Mouse (Mus musculus) Muller cell, postnatal 12 days (primary cell): ENCODE measurements around the gene Itpkb.

Experiments used
- DNase-seq: peaks from one replicate; pipeline ENCODE4 v3.0.0-alpha.2; 2015; ENCODE audit errors: inconsistent ontology term

Gene Itpkb

DNA sequence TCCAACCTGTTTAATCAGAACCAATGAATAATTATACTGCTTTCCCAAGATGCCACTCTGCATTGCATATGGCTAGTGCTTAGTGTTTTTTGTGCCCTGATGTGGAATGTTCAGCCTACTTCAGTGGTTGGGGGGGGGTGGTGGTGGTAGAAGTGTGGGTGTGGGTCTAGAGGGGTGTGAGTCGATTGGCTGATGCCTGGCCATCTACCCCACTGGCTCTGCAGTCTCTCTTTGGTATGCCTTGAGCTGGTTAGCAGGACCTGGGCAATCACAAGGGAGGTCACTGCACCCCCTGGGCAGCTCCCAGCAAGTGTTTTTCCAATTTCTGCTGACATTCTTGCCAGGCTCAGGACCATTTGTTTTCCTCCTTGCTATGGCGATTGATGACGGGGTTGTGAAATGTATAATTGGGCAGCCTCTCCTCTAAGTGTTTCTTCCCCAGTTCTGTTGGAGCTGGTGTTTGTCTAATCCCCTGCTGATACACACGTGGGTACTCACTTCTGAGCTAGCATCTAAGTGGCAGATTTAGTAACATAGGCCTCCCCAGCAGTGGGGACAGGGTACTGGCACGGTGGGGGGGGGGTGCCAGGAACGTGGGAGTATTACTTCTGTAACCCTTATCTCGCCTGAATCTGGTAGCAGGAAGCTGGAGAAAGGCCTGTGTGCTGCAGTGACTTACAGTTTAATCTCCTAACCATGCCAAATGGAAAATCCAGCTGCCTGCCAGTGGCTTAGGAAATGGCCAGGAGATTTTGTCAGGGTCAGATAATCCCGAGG lies 13.3 kb downstream of the Itpkb start:
- peak; percentile 36 for DNase-seq

DNA sequence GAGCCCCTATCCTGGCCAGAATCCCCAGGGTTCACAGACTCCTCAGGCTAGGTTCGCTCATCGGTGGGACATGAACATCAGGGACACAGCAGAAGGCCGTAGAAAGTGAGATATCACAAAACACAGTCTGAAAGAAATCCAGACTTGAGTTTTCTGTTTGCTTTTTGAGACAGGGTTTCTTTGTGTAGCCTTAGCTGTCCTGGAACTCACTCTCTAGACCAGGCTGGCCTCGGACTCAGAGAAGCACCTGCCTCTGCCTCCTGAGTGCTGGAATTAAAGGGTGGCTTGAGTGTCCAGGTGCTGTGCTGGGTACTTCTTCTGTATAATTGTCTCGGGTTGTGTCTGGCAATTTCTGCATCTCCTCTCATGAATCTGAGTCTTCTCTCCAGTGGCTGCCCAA lies 14.8 kb downstream of the Itpkb start:
- DNase-seq: no peak

DNA sequence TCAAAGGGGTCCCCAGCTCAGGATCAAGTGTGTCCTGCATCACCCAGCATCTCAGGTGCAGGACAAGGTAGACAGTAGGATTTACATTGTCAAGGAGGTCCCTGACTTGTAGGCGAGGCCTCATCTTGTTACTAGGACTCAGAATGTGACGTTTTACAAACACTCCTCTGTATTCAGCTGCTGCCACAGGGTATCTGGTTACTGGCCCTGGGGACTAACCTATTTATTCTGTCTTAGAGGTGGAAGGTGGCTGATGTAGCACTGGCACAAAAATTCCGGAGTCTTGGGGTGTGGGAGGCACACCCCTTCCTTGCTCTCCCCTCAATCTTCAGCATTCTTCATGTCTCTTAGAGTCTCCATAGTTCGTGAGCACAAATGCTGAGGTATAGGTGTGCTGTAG lies 16.8 kb downstream of the Itpkb start:
- no peak for DNase-seq

DNA sequence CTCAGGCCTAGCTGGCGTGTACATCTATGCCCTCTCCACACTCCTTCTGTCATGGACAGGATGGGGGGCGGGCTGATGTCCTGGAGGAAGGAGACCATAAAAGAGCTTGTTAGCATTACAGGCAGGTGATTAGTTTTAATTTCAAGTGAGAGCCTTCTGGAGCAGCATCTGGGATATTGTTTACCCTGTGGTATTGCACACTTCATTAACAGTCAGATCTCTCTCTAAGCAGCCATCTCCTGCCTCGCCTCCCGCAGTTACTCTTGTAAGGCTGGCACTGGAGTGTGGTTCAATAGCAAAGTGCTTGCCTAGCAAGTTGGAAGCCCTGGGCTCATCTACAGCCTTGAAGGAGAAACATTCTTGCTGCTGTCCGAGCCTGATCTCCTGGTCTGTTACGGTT lies 17.6 kb downstream of the Itpkb start:
- DNase-seq: no peak

DNA sequence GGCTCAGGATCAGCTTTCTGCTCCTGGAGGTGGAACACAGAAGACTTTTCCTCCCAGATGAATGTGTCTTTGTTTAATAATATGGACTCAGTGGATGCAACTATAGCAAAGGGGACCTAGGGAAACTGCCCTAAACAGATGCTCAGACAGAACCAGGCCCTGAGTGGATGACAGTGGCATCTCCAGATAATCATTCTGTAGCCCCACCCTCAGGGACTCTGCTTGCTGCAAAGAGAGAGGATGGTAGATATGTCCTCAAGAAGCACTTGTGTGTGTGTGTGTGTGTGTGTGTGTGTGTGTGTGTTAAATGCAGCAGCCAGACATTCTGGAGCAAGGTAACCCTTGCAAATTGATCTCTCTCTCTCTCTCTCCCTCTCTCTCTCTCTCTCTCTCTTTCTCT lies 18.8 kb downstream of the Itpkb start:
- no peak for DNase-seq

DNA sequence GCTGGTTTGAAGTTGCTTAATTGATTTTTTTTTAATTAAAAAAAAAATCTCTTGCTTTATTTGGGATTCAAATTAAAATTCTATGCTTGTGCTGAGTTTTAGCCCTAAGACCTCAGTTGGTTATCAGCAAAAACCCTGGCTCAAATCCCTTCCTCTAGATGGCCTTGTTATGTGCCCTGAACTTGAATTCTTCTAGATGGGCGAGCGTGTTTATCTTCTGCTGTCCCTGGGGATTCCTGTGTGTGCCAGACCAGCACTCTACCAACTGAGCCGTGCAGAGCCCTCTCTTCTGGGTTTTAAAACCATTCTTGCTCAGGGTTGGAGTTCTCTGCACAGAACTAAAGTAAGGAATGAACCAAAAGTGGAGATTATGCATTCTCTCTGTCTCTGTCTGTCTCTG lies 22.0 kb downstream of the Itpkb start:
- no peak for DNase-seq

DNA sequence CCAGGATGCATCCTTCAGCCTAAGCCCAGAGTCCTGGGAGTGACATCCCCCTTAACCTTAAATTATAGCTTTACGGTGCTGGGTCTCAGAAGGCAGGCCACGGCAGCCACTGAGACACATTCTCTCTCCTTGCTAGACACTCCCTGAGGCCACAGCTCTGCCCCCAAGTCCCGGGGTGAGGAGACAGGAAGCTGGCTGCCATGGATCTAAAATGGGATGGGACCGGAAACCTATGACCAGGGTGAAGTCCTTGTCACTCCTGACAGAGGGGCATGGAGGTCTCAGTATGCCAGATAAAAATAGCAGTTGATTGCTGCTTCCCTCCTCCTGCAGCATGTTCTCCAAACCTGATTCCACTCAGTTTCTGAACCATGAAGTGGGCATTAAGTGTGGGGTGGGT lies 23.8 kb downstream of the Itpkb start:
- DNase-seq: no peak

DNA sequence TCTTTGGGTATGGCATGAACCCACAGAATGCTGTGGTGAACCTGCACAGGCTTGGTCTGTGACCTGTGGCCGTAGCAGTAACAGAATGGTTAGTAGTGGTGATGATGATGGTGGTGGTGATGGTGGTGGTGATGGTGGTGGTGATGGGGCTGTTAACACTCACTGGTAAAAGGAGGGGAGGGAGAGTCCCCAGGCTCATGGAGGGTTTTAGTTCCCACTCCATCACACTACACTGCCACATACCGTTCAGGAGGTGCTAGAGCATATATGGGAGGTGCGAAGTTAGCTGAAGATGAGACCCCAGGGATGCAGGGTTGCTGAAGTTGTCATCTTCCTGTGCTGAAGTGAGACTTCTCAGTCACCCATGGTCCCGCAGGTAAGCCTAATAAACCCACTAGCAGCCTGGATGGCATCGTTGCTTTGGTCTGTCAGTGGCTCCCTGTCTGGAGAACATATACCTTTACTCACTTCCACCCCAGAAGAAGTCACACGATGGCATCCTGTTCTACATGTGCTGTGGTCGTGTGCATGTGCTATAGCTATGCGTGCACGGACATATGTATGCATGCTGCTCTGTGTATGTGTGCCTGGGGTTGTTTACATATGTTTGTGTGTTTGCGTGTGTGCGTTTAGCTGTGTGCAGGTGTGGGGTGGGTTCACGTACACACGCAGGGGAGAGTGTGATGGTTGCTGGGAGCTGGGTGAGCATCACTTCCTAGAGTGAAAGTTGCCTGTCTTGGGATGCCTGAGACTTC lies 24.9 kb downstream of the Itpkb start:
- no peak for DNase-seq

DNA sequence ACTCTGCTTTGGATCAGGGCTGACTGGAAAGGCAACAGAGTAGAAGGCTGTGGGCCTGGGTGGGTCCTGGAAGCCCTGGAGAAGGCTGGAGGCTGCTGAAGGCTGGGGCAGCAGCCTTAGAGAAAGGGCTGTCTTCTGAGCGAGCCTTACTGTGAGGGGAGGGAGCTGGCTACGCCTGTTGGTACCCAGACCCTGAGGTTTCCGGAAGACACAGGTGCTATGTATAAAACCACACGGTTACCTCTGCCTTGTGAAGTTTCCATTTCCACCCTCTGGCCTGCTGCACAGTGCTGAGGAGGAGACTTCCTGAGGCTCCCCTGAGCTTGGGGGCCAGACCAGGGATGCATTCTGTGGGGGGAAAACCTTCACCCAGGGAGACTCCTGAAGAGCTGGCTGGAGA lies 25.9 kb downstream of the Itpkb start:
- no peak for DNase-seq

DNA sequence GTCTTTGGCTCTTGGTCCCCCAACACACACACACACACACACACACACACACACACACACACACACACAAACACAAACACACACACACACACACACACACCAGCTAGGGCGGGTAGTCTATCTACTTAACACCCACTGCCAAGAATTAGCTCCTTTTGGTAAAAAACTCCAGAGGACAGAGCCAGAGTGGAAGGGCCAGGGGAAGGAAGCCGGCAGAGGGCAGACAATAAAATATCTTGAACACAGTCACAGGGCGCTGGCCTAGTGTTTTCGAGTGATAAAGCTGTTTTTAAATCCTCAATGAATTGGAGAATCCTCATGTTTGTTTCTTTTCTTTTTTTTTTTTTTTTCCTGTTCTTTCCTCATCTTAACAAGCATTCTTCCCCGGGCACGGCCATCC lies 26.6 kb downstream of the Itpkb start:
- no peak for DNase-seq

DNA sequence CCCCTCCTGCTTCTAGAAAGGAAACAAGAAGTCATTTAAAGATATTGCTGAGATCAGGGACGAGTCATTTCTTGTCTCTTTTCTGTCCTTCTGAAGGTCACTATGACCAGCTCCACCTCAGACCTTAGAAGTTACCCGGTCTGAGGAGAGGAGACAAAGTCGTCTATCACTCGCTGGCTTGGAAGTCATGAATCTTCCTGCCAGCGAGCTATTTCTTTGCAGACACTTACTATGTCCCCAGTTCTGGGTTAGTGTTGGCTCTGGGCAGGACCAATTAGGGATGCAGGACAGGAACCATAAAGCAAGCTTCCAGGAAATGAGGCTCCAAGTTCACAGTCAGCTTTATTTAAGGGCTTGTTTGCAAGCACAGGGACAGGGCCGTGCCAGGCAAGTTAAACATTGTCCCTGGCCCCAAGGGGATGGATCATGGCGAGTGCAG lies 27.6 kb downstream of the Itpkb start:
- DNase-seq: no peak

DNA sequence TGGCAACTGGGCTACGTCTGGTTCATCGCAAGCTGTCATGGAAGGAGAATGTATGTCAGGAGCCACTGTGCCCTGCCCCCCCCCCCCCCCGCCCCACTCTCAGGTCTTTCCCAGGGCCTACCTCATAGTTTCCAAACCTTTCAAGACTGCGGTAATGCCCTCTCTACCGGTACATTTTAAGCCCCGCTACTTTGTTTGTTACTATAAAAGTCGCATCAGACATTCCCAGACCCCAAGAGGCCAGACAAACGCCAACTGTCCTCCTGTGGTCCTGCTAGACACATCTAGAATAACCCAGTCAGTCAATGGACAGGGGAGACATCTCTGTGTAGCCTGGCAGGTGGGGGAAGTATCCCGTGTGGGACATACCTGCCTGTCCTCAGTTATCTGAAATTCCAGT lies 28.2 kb downstream of the Itpkb start:
- DNase-seq: no peak

DNA sequence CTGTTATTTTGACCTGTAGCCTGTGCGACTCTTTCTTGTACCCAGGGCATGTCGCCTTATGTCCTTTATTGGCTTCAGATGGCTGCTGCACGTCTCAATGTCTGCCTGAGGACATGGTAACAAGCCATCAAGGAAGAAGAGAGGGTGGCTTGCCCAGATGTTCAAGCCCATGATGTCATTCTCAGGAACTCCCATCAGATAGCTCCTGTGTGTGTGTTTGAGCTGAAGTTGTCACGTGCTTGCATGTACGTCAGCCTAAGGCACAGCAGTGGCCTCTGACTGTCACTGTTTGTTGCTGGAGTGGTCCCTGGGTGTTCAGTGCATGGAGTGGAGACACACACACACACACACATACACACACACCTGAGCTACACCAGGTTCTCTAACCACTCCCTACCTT lies 29.0 kb downstream of the Itpkb start:
- no peak for DNase-seq

DNA sequence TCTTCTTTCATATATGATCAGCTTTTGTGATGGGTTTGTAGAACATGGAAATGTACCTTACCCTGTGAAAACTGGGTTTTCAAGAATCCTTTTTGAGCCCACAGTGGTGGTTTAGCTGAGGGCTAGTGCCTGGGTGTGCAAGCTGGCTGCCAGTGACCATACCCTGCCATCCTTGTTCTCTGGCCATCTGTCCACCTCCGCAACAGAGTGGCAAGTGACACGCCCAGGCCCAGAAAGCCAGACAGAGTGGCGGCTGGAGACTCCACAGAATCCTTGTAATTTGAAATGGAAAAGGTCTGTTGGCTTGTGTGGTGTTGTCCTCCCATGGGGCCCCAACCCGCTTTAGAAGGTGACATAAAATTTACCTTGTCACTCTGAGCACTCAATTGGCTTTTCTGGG lies 31.9 kb downstream of the Itpkb start:
- no peak for DNase-seq

DNA sequence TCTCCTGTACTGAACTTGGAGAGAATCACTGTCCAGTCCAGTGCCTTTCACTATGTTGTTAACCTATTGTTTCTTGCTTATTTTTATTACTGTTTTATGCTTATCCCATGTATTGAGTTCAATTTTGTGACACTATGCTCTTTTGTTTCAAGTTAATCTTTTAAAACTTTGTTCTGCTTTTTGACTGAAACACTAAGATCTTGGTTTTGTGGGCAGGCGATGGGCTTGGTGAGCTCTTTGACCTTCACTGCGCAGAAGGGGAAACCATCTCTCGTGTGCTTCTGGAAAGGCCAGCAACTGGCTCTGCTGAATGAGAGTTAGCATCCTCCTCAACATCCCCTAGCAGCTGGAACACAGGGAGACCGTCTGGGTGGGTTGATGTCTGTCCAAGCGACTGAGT lies 32.6 kb downstream of the Itpkb start:
- no peak for DNase-seq

DNA sequence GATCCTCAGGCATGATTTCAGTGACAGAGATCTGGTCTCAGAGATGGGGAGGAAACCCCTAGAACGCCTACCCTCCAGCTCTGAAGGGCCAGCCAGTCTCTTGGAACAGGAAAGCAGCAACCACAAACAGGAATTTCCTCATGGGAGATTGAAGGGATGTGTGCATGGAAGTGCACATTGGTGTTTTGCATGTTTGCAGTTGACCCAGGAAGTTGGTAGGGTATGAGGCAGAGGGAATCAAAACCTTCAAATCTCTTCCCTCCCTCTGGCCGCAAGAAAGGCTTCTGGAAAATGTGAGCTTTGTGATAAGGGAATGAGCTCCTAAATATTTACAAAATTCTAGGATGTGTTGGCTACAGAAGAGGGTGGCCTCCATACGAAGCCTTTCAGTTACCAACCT lies 33.0 kb downstream of the Itpkb start:
- no peak for DNase-seq

DNA sequence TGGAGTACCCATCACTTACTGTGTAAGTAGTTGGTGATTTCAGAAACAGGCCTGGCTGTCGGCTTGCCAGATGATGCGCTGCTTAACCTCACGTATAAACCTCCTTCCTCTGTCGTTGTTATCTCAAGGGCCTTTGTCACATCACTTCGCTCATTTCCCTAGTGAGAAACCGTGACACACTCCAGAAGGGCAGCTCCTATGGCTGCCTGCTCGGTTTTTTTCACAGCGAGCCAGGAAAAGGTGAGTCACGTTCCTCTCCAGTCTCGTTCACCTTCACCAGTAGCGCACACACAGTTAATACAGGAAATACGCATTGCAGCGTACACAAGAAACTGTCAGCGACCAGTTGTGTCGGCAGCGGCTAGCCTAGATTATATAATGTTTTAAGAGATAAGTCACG lies 33.7 kb downstream of the Itpkb start:
- DNase-seq: no peak

DNA sequence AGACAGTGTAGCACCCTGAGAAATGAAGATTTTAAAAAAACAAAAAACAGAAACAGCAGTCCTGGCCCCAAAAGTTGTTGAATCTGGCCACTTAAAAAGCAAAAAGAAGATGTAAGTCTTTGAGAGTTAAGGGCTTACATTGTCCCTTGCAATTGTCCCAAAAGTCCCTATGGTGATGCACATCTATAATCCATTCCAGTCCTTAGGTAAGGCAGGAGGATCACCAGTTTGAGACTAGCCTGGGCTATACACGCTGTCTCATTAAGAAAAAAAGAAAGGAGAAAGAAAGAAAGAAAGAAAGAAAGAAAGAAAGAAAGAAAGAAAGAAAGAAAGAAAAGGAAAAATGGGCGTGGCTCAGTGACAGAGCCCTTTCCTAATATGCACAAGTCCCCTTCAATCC lies 34.4 kb downstream of the Itpkb start:
- DNase-seq: no peak

DNA sequence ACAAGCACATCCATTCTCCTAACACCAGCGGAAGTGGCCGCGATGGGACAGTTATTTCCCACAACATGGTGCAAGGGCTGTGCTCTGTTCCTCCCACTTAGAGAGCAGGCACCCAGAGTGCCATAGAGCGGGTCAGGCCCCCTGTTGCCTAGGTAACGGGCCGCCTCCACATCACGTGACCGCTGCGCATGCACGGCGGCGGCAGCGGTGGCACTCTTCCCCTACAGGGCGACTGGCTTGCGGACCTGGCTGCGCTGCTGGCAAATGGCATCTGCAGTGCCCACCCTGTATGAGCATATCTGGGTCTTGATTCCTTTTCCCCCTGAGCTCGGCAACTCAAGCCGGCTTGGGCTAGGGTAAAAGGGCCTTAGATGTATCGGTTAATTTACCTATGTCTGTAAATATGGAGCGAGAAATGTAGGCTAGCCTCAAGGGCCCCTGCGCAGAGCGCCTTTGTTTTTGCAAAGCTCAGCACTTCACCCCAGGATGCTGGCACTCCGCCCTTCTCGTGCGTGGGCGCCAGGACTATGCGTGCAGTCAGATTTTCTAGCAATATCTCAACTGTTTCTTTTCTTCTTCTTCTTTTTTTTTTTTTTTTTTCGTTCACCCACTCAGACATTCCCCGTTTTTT lies 35.0 kb downstream of the Itpkb start:
- DNase-seq: peak; percentile 93

DNA sequence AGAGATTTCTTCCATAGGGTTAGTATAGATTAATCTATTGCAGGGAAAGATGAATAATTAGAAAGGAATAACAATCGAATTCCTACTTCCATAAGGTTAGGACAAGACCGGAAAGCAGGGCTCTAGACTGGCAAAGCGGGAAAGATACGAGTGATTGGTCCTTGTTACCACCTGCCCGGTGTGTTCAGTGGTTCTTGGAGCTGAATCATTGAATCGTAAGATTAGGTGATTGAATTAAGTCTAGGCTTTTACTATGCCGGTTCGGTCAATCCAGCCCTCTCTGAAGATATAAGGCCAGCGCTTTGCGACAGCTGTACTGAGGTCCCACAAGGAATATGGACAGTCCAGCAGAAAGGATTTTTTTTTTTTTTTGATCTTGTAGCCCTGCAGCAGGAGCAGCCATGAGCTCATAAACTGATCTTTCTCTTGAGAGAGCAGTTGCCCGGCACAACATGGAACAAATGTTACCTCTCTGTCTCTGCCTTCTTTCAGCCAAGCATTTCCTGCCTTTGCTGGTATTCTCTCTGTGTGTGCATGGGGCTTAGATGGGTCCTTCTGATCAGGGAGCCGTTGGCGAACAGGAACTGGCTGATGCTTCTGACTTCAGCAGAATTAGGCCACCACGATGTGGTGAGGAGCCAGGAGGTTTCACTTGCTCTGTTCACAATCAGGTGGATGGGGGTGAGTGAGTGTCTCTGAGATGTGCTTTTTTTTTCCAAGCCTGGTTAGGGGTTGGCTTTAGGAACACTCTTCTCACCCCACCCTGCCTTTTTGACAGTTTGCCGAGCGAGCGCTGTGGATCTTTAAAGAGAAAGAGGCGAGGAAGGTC lies 35.9 kb downstream of the Itpkb start:
- no peak for DNase-seq

DNA sequence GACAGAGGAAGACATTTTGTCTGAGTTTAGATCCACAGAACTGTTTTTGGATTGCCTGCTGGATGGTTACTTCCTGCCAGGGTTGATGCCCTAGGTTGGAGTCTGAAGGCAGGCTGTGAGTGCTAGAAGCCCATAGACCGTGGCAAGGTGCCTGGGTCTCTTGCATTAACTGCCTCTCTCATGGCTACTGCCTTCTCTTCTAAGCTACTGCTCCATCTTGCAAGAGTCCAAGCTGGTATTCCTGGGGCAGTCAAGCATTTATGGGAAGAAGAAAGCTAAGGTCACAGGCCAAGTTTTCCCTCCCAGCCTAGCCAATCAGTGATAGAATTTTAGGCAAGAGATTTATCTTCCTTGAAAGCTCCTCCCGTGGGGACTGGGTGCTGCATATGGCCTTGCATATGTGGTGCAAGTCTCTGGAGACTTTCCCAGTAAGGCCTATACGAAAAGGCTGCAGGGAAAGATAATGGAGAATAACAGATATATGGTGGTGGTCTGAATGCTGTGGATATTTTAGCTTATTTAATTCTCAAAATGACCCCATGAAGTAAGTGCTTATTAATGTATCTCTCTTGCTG lies 36.8 kb downstream of the Itpkb start:
- DNase-seq: no peak

DNA sequence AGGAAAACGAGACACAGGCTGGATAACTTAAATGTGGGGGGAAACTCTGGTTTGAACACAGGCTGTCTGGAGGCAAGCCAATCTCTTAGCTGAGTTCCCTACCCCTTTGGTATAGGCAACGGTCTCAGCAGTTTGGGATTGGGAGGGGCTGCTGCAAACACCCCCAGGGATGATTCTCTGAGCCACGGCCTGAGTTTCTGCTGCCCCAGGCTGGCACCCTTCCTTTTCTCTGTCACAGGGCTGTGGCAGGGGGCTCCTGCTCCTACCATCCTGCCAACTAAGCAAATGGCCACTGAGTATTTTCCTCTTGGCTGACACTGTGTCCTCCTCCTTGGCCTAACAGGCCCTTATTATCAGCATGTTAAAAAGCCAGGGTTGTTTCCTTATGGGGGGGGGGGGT lies 37.3 kb downstream of the Itpkb start:
- no peak for DNase-seq
